8 mouse cellular contexts compared by ENCODE assay signal in genomic region chrX:7840842-7841162, GRCm38 (mm10). TPM values are rescaled to one million over a fixed set of nuclear protein-coding genes. Genes with fewer than 3 reads are reported as not detected.
DNase-seq lines count a peak whose midpoint lies in the region; ATAC-seq lines count a peak whose summit lies in the region.

No protein-coding gene starts in this region.

- no peak for ATAC-seq in kidney, embryonic 14.5 days (ENCODE audit: low FRiP score, low TSS enrichment)
- ATAC-seq in hindbrain, embryonic 16.5 days: no peak
- ATAC-seq in midbrain, embryonic 15.5 days (replicated peaks): no peak
- ATAC-seq in monocyte, adult 5-6 weeks (replicated peaks; ENCODE audit: insufficient number of reproducible peaks, low FRiP score, low TSS enrichment, poor library complexity, severe bottlenecking): no peak

- H3K9me3 ChIP-seq in kidney, embryonic 14.5 days (ENCODE audit: control insufficient read depth, low read length): no peaks in the 10 kb centered on the region
- 0 out of 2 replicates have a peak, but pooled peaks cover 7% of the 10 kb centered on the region for H3K9me3 ChIP-seq in embryonic facial prominence, embryonic 10.5 days
- no peaks in the 10 kb centered on the region; the same call in 1 of the 2 replicates for H3K9me3 ChIP-seq in hindbrain, embryonic 16.5 days (ENCODE audit: control insufficient read depth, low read length)
- no peaks in the 10 kb centered on the region for H3K9me3 ChIP-seq in midbrain, embryonic 15.5 days

- H3K36me3 ChIP-seq in kidney, embryonic 14.5 days (ENCODE audit: control insufficient read depth, insufficient read depth, low read length): no peaks in the 10 kb centered on the region
- no peaks in the 10 kb centered on the region; the same call in 1 of the 2 replicates for H3K36me3 ChIP-seq in embryonic facial prominence, embryonic 10.5 days (replicated peaks)
- H3K36me3 ChIP-seq in hindbrain, embryonic 16.5 days (ENCODE audit: control insufficient read depth, insufficient read depth, low read length): no peaks in the 10 kb centered on the region; the same call in 1 of the 2 replicates
- H3K36me3 ChIP-seq in midbrain, embryonic 15.5 days (replicated peaks): no peaks in the 10 kb centered on the region

- peak overlapping the region; percentile 55; the same call in 1 of the 2 replicates for H3K27ac ChIP-seq in kidney, embryonic 14.5 days (ENCODE audit: low read depth, low read length)
- no peak overlapping the region for H3K27ac ChIP-seq in embryonic facial prominence, embryonic 10.5 days (replicated peaks)
- H3K27ac ChIP-seq in hindbrain, embryonic 16.5 days (ENCODE audit: low read depth, low read length): no peak overlapping the region
- H3K27ac ChIP-seq in midbrain, embryonic 15.5 days: no peak overlapping the region; the same call in none of the 2 replicates

- peak overlapping the region; percentile 72; the same call in 1 of the 2 replicates for H3K4me3 ChIP-seq in kidney, embryonic 14.5 days (ENCODE audit: low read length)
- H3K4me3 ChIP-seq in embryonic facial prominence, embryonic 10.5 days: peak overlapping the region; percentile 87
- H3K4me3 ChIP-seq in hindbrain, embryonic 16.5 days (ENCODE audit: low read length): peak overlapping the region; percentile 70
- H3K4me3 ChIP-seq in midbrain, embryonic 15.5 days: peak overlapping the region; percentile 77

- DNase-seq in kidney, postnatal 4 days: no peak
- DNase-seq in embryonic facial prominence, embryonic 10.5 days (ENCODE audit: low spot score): no peak
- no peak for DNase-seq in cerebellum, postnatal 36 days
- no peak for DNase-seq in left cerebral cortex, adult 9 months (ENCODE audit: low spot score in 2 of 2)

- H3K4me1 ChIP-seq in kidney, embryonic 14.5 days (ENCODE audit: control insufficient read depth, insufficient read depth, low read length): no peaks in the 10 kb centered on the region
- peaks cover 12% of the 10 kb centered on the region; the same call in 1 of the 2 replicates for H3K4me1 ChIP-seq in embryonic facial prominence, embryonic 10.5 days
- H3K4me1 ChIP-seq in hindbrain, embryonic 16.5 days (ENCODE audit: control insufficient read depth, insufficient read depth, low read depth, low read length): peaks cover 19% of the 10 kb centered on the region
- peaks cover 28% of the 10 kb centered on the region for H3K4me1 ChIP-seq in midbrain, embryonic 15.5 days

- H3K4me2 ChIP-seq in kidney, embryonic 14.5 days (replicated peaks; ENCODE audit: low read depth, low read length): peak overlapping the region; percentile 31
- peak overlapping the region; percentile 54 for H3K4me2 ChIP-seq in hindbrain, embryonic 16.5 days (ENCODE audit: low read length)
- peak overlapping the region; percentile 64 for H3K4me2 ChIP-seq in midbrain, embryonic 15.5 days

- no peak overlapping the region for H3K9ac ChIP-seq in kidney, embryonic 14.5 days (ENCODE audit: low read depth, low read length)
- H3K9ac ChIP-seq in hindbrain, embryonic 16.5 days (ENCODE audit: low read depth, low read length): no peak overlapping the region
- H3K9ac ChIP-seq in midbrain, embryonic 15.5 days: no peak overlapping the region

- WGBS in kidney, embryonic 14.5 days: 26% methylated on average over 7 of the region's 7 CpGs
- 17% methylated on average over 7 of the region's 7 CpGs for WGBS in embryonic facial prominence, embryonic 10.5 days
- WGBS in hindbrain, embryonic 16.5 days: 23% methylated on average over 7 of the region's 7 CpGs
- WGBS in midbrain, embryonic 15.5 days: 22% methylated on average over 7 of the region's 7 CpGs

- no peaks in the 10 kb centered on the region for H3K27me3 ChIP-seq in kidney, embryonic 14.5 days (ENCODE audit: control insufficient read depth, insufficient read depth, low read length)
- no peaks in the 10 kb centered on the region for H3K27me3 ChIP-seq in embryonic facial prominence, embryonic 10.5 days (replicated peaks; ENCODE audit: low read depth, poor library complexity, severe bottlenecking)
- H3K27me3 ChIP-seq in hindbrain, embryonic 16.5 days (replicated peaks; ENCODE audit: control insufficient read depth, insufficient read depth, low read length): no peaks in the 10 kb centered on the region
- H3K27me3 ChIP-seq in midbrain, embryonic 15.5 days (replicated peaks): no peaks in the 10 kb centered on the region

RNA-seq across cellular contexts. Expression of gene Otud5, which starts 0.4 kb away (rescaled TPM):
- 29.6 and 29.8 TPM in 2 replicates for polyA plus RNA-seq in kidney, embryonic 14.5 days (2014; fragmentation: Nextera tagmentation; extraction: Ambion mirVana)
- 42.2 and 43.4 TPM in 2 replicates for polyA plus RNA-seq in embryonic facial prominence, embryonic 10.5 days (2016; fragmentation: Nextera tagmentation; extraction: Ambion mirVana)
- polyA plus RNA-seq in hindbrain, embryonic 16.5 days (2015; fragmentation: Nextera tagmentation; extraction: Ambion mirVana): 34.2 and 41.2 TPM in 2 replicates
- polyA plus RNA-seq in midbrain, embryonic 15.5 days (2015; fragmentation: Nextera tagmentation; extraction: Ambion mirVana): 49.1 and 53.2 TPM in 2 replicates
- total RNA-seq in monocyte, adult 5-6 weeks (2017): 79.5 to 120 TPM (median 107 TPM) in 3 replicates

RNA-seq across cellular contexts. Expression of gene Kcnd1, which starts 18.7 kb away (rescaled TPM):
- 1.7 and 2.6 TPM in 2 replicates for polyA plus RNA-seq in kidney, embryonic 14.5 days (2014; fragmentation: Nextera tagmentation; extraction: Ambion mirVana)
- polyA plus RNA-seq in embryonic facial prominence, embryonic 10.5 days (2016; fragmentation: Nextera tagmentation; extraction: Ambion mirVana): 1.4 and 2.2 TPM in 2 replicates
- 5.3 and 6.4 TPM in 2 replicates for polyA plus RNA-seq in hindbrain, embryonic 16.5 days (2015; fragmentation: Nextera tagmentation; extraction: Ambion mirVana)
- 2.3 and 2.9 TPM in 2 replicates for polyA plus RNA-seq in midbrain, embryonic 15.5 days (2015; fragmentation: Nextera tagmentation; extraction: Ambion mirVana)
- 1.3 TPM in 1 of 3 replicates, not detected in the others for total RNA-seq in monocyte, adult 5-6 weeks (2017)

RNA-seq across cellular contexts. Expression of gene Pim2, which starts 37.3 kb away (rescaled TPM):
- 6.7 and 8.1 TPM in 2 replicates for polyA plus RNA-seq in kidney, embryonic 14.5 days (2014; fragmentation: Nextera tagmentation; extraction: Ambion mirVana)
- 7.3 and 7.6 TPM in 2 replicates for polyA plus RNA-seq in embryonic facial prominence, embryonic 10.5 days (2016; fragmentation: Nextera tagmentation; extraction: Ambion mirVana)
- polyA plus RNA-seq in hindbrain, embryonic 16.5 days (2015; fragmentation: Nextera tagmentation; extraction: Ambion mirVana): 25.7 and 27.0 TPM in 2 replicates
- 21.7 and 22.1 TPM in 2 replicates for polyA plus RNA-seq in midbrain, embryonic 15.5 days (2015; fragmentation: Nextera tagmentation; extraction: Ambion mirVana)
- total RNA-seq in monocyte, adult 5-6 weeks (2017): 3.0 to 9.9 TPM (median 3.6 TPM) in 3 replicates

RNA-seq across cellular contexts. Expression of gene Slc35a2, which starts 43.0 kb away (rescaled TPM):
- polyA plus RNA-seq in kidney, embryonic 14.5 days (2014; fragmentation: Nextera tagmentation; extraction: Ambion mirVana): 12.6 and 14.1 TPM in 2 replicates
- polyA plus RNA-seq in embryonic facial prominence, embryonic 10.5 days (2016; fragmentation: Nextera tagmentation; extraction: Ambion mirVana): 23.4 and 25.7 TPM in 2 replicates
- polyA plus RNA-seq in hindbrain, embryonic 16.5 days (2015; fragmentation: Nextera tagmentation; extraction: Ambion mirVana): 50.7 and 50.9 TPM in 2 replicates
- polyA plus RNA-seq in midbrain, embryonic 15.5 days (2015; fragmentation: Nextera tagmentation; extraction: Ambion mirVana): 42.2 and 42.9 TPM in 2 replicates
- 7.9 to 18.1 TPM (median 15.9 TPM) in 3 replicates for total RNA-seq in monocyte, adult 5-6 weeks (2017)

RNA-seq across cellular contexts. Expression of gene Gripap1, which starts 51.2 kb away (rescaled TPM):
- 34.5 and 35.8 TPM in 2 replicates for polyA plus RNA-seq in kidney, embryonic 14.5 days (2014; fragmentation: Nextera tagmentation; extraction: Ambion mirVana)
- polyA plus RNA-seq in embryonic facial prominence, embryonic 10.5 days (2016; fragmentation: Nextera tagmentation; extraction: Ambion mirVana): 42.5 and 45.3 TPM in 2 replicates
- polyA plus RNA-seq in hindbrain, embryonic 16.5 days (2015; fragmentation: Nextera tagmentation; extraction: Ambion mirVana): 61.5 and 71.9 TPM in 2 replicates
- polyA plus RNA-seq in midbrain, embryonic 15.5 days (2015; fragmentation: Nextera tagmentation; extraction: Ambion mirVana): 72.3 and 78.8 TPM in 2 replicates
- total RNA-seq in monocyte, adult 5-6 weeks (2017): 67.2 to 156 TPM (median 123 TPM) in 3 replicates
